26 mouse cellular contexts compared by ENCODE assay signal in genomic region chr13:111333035-111333434, GRCm38 (mm10).
A peak's percentile ranks its signal among the peaks of the same experiment; 100 is the strongest.
DNase-seq lines count a peak whose midpoint lies in the region; ATAC-seq lines count a peak whose summit lies in the region.
"Had no signal": no experiment of that assay in that cellular context is flagged by ENCODE, and none has a peak within 500 bp of the region (broad histone marks: within the 10 kb centered on the region; RNA-seq: fewer than 3 reads in every experiment).

No protein-coding gene starts in this region.

- no peaks in the 10 kb centered on the region for H3K27me3 ChIP-seq in embryonic facial prominence, embryonic 14.5 days (replicated peaks; ENCODE audit: control insufficient read depth, insufficient read depth, low read length)
- no peaks in the 10 kb centered on the region for H3K27me3 ChIP-seq in embryonic facial prominence, embryonic 10.5 days (replicated peaks; ENCODE audit: low read depth, poor library complexity, severe bottlenecking)
- no peaks in the 10 kb centered on the region for H3K27me3 ChIP-seq in limb, embryonic 13.5 days
- no peaks in the 10 kb centered on the region for H3K27me3 ChIP-seq in limb, embryonic 10.5 days (ENCODE audit: low read depth, poor library complexity, severe bottlenecking)
- H3K27me3 ChIP-seq in limb, embryonic 15.5 days: no peaks in the 10 kb centered on the region
- H3K27me3 ChIP-seq in intestine, embryonic 15.5 days (replicated peaks): no peaks in the 10 kb centered on the region
- H3K27me3 ChIP-seq: CH12.LX; embryonic facial prominence, embryonic 13.5 days; forebrain, embryonic 13.5 days; forebrain, embryonic 15.5 days; Patski had no signal

- 33% methylated on average over 3 of the region's 3 CpGs for WGBS in embryonic facial prominence, embryonic 14.5 days
- 65% methylated on average over 3 of the region's 3 CpGs for WGBS in embryonic facial prominence, embryonic 10.5 days
- WGBS in limb, embryonic 13.5 days: 60% methylated on average over 3 of the region's 3 CpGs
- WGBS in limb, embryonic 10.5 days: 81% methylated on average over 3 of the region's 3 CpGs
- 59% methylated on average over 3 of the region's 3 CpGs for WGBS in limb, embryonic 15.5 days
- 73% methylated on average over 3 of the region's 3 CpGs for WGBS in intestine, embryonic 15.5 days

- no peak overlapping the region for H3K9ac ChIP-seq in embryonic facial prominence, embryonic 14.5 days (ENCODE audit: low read depth, low read length)
- H3K9ac ChIP-seq in limb, embryonic 13.5 days: no peak overlapping the region
- H3K9ac ChIP-seq in limb, embryonic 15.5 days: no peak overlapping the region
- no peak overlapping the region for H3K9ac ChIP-seq in intestine, embryonic 15.5 days
- H3K9ac ChIP-seq: embryonic facial prominence, embryonic 13.5 days; forebrain, embryonic 13.5 days; forebrain, embryonic 15.5 days; forebrain, postnatal 0 days had no signal

- H3K4me3 ChIP-seq in embryonic facial prominence, embryonic 14.5 days (ENCODE audit: low read depth, low read length): no peak overlapping the region
- H3K4me3 ChIP-seq in embryonic facial prominence, embryonic 10.5 days: no peak overlapping the region
- no peak overlapping the region for H3K4me3 ChIP-seq in limb, embryonic 13.5 days
- no peak overlapping the region for H3K4me3 ChIP-seq in limb, embryonic 10.5 days
- H3K4me3 ChIP-seq in limb, embryonic 15.5 days: no peak overlapping the region
- H3K4me3 ChIP-seq in intestine, embryonic 15.5 days (replicated peaks): no peak overlapping the region
- H3K4me3 ChIP-seq: embryonic facial prominence, embryonic 13.5 days; erythroblast, embryonic 14.5 days; forebrain, embryonic 10.5 days; forebrain, embryonic 13.5 days; forebrain, embryonic 15.5 days had no signal

- H3K9me3 ChIP-seq in embryonic facial prominence, embryonic 14.5 days (ENCODE audit: control insufficient read depth, low read length): no peaks in the 10 kb centered on the region
- no peaks in the 10 kb centered on the region for H3K9me3 ChIP-seq in embryonic facial prominence, embryonic 10.5 days
- no peaks in the 10 kb centered on the region; the same call in 1 of the 2 replicates for H3K9me3 ChIP-seq in limb, embryonic 13.5 days
- no peaks in the 10 kb centered on the region for H3K9me3 ChIP-seq in limb, embryonic 10.5 days (replicated peaks)
- H3K9me3 ChIP-seq in limb, embryonic 15.5 days: no peaks in the 10 kb centered on the region
- H3K9me3 ChIP-seq in intestine, embryonic 15.5 days: no peaks in the 10 kb centered on the region
- H3K9me3 ChIP-seq: embryonic facial prominence, embryonic 13.5 days; forebrain, embryonic 10.5 days; forebrain, embryonic 13.5 days; forebrain, embryonic 15.5 days; G1E had no signal

- peak overlapping the region; percentile 57; the same call in 1 of the 2 replicates for H3K27ac ChIP-seq in embryonic facial prominence, embryonic 14.5 days (replicated peaks; ENCODE audit: low read depth, low read length)
- H3K27ac ChIP-seq in embryonic facial prominence, embryonic 10.5 days (replicated peaks): no peak overlapping the region
- H3K27ac ChIP-seq in limb, embryonic 13.5 days: no peak overlapping the region
- H3K27ac ChIP-seq in limb, embryonic 10.5 days: no peak overlapping the region
- no peak overlapping the region for H3K27ac ChIP-seq in limb, embryonic 15.5 days
- no peak overlapping the region for H3K27ac ChIP-seq in intestine, embryonic 15.5 days
- H3K27ac ChIP-seq: forebrain, embryonic 10.5 days; forebrain, embryonic 13.5 days; forebrain, embryonic 15.5 days had no signal

- no peaks in the 10 kb centered on the region for H3K36me3 ChIP-seq in embryonic facial prominence, embryonic 14.5 days (ENCODE audit: control insufficient read depth, insufficient read depth, low read length)
- no peaks in the 10 kb centered on the region for H3K36me3 ChIP-seq in embryonic facial prominence, embryonic 10.5 days (replicated peaks)
- H3K36me3 ChIP-seq in limb, embryonic 13.5 days: no peaks in the 10 kb centered on the region
- H3K36me3 ChIP-seq in limb, embryonic 10.5 days: no peaks in the 10 kb centered on the region
- no peaks in the 10 kb centered on the region for H3K36me3 ChIP-seq in limb, embryonic 15.5 days
- no peaks in the 10 kb centered on the region for H3K36me3 ChIP-seq in intestine, embryonic 15.5 days
- H3K36me3 ChIP-seq: embryonic facial prominence, embryonic 13.5 days; forebrain, embryonic 10.5 days; forebrain, embryonic 15.5 days; G1E had no signal

- peak; percentile 92 for DNase-seq in embryonic facial prominence, embryonic 14.5 days (ENCODE audit: low spot score)
- no peak for DNase-seq in embryonic facial prominence, embryonic 10.5 days (ENCODE audit: low spot score)
- DNase-seq in limb, embryonic 10.5 days (ENCODE audit: low spot score): no peak
- DNase-seq: adrenal gland, adult 8-10 months; adrenal gland, postnatal 14 days; adrenal gland, postnatal 36 days; B cell, adult 2 months; cerebellum, adult 11-12 months; cerebellum, adult 2 months; cerebellum, adult 9-10 months; cerebellum, postnatal 10 days; cerebellum, postnatal 25 days; forebrain, postnatal 0 days had no signal

- peaks cover 9% of the 10 kb centered on the region for H3K4me1 ChIP-seq in embryonic facial prominence, embryonic 14.5 days (ENCODE audit: control insufficient read depth, insufficient read depth, low read length)
- peaks cover 7% of the 10 kb centered on the region; the same call in 1 of the 2 replicates for H3K4me1 ChIP-seq in embryonic facial prominence, embryonic 10.5 days
- peaks cover 12% of the 10 kb centered on the region for H3K4me1 ChIP-seq in limb, embryonic 13.5 days
- H3K4me1 ChIP-seq in limb, embryonic 10.5 days: peaks cover 9% of the 10 kb centered on the region; the same call in 1 of the 2 replicates
- 0 out of 2 replicates have a peak, but pooled peaks cover 5% of the 10 kb centered on the region for H3K4me1 ChIP-seq in limb, embryonic 15.5 days
- no peaks in the 10 kb centered on the region for H3K4me1 ChIP-seq in intestine, embryonic 15.5 days (replicated peaks)
- H3K4me1 ChIP-seq: forebrain, embryonic 10.5 days; forebrain, embryonic 13.5 days; forebrain, embryonic 15.5 days had no signal

- H3K4me2 ChIP-seq in embryonic facial prominence, embryonic 14.5 days (ENCODE audit: low read depth, low read length): no peak overlapping the region
- no peak overlapping the region for H3K4me2 ChIP-seq in limb, embryonic 13.5 days (replicated peaks)
- no peak overlapping the region for H3K4me2 ChIP-seq in limb, embryonic 15.5 days
- no peak overlapping the region for H3K4me2 ChIP-seq in intestine, embryonic 15.5 days (replicated peaks)
- H3K4me2 ChIP-seq: embryonic facial prominence, embryonic 13.5 days; forebrain, embryonic 13.5 days; forebrain, embryonic 15.5 days had no signal

- peak; percentile 66; the same call in 1 of the 2 replicates for ATAC-seq in embryonic facial prominence, embryonic 14.5 days (ENCODE audit: low read depth)
- ATAC-seq in limb, embryonic 13.5 days (ENCODE audit: low FRiP score, low read depth): peak; percentile 19; the same call in 1 of the 2 replicates
- ATAC-seq in limb, embryonic 15.5 days (ENCODE audit: insufficient number of reproducible peaks, low FRiP score, low TSS enrichment, low read depth): 0 out of 2 replicates have a peak, but pooled peaks have one; percentile 69
- no peak for ATAC-seq in intestine, embryonic 15.5 days
- ATAC-seq: activated CD4-positive, CD25-positive, alpha-beta regulatory T cell, adult 4 months; CD4-positive, CD25-positive, alpha-beta regulatory T cell, adult 4 months; forebrain, embryonic 13.5 days; forebrain, embryonic 15.5 days; forebrain, postnatal 0 days; Patski had no signal
